In the genomic region with DNA sequence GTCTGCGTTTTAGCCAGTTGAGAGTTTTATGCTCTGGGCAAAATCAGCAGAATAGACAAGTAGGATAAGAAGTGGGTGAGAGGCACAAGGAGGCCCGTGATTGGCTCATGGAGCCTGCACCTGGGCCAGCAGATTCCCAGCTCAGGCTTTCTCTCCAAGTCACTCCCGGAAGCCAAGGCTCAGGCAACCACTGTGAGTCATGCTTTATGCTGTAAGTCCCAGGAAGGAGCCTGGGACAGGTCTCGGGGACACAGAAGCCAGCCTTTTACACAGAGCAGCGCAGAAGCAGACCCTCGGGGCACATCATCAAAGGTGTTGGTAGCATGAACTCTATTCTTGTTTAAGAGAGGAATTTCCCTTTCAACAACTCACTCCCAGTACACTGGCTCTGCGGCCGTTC, we compare ENCODE assay signal across 14 mouse cellular contexts.
A peak's percentile ranks its signal among the peaks of the same experiment; 100 is the strongest.
DNase-seq lines count a peak whose midpoint lies in the region; ATAC-seq and TF ChIP-seq lines count a peak whose summit lies in the region.
"Had no signal": no experiment of that assay in that cellular context is flagged by ENCODE, and none has a peak within 500 bp of the region (broad histone marks: within the 10 kb centered on the region; RNA-seq: fewer than 3 reads in every experiment).

No protein-coding gene starts in this region.

- no peak overlapping the region for H3K4me2 ChIP-seq in liver, embryonic 12.5 days
- H3K4me2 ChIP-seq: hindbrain, embryonic 15.5 days; liver, embryonic 11.5 days had no signal

- no peaks in the 10 kb centered on the region for H3K9me3 ChIP-seq in liver, embryonic 12.5 days (replicated peaks)
- H3K9me3 ChIP-seq: hindbrain, embryonic 15.5 days had no signal

- no peak for TF ChIP-seq POLR2A in brain, embryonic 14.5 days (IDR thresholded peaks at IDR 0.05; ENCODE audit: borderline replicate concordance, extremely low read depth, insufficient read depth, insufficient read length, poor library complexity, severe bottlenecking)

- H3K36me3 ChIP-seq in liver, embryonic 12.5 days = peaks cover 84% of the 10 kb centered on the region
- H3K36me3 ChIP-seq: hindbrain, embryonic 15.5 days had no signal

- peaks cover 39% of the 10 kb centered on the region for H3K4me1 ChIP-seq in liver, embryonic 12.5 days

- no peak for TF ChIP-seq CTCF in brain, embryonic 14.5 days (IDR thresholded peaks at IDR 0.05; ENCODE audit: borderline replicate concordance, extremely low read depth, insufficient read depth, insufficient read length)

- H3K9ac ChIP-seq in liver, embryonic 12.5 days = 0 out of 2 replicates have a peak overlapping the region, but pooled peaks have one; percentile 20
- H3K9ac ChIP-seq: hindbrain, embryonic 15.5 days had no signal

- H3K4me3 ChIP-seq in liver, embryonic 12.5 days = no peak overlapping the region
- H3K4me3 ChIP-seq: hindbrain, embryonic 15.5 days had no signal

- H3K27me3 ChIP-seq in liver, embryonic 12.5 days (replicated peaks) = no peaks in the 10 kb centered on the region
- H3K27me3 ChIP-seq: CH12.LX; hindbrain, embryonic 15.5 days had no signal

- WGBS in liver, embryonic 12.5 days (ENCODE audit: insufficient replicate concordance) = 67% methylated on average over 8 of the region's 8 CpGs

- ATAC-seq in frontal cortex, adult (ENCODE audit: low TSS enrichment) = peak; percentile 82
- no peak for ATAC-seq in liver, embryonic 12.5 days

- no peak overlapping the region for H3K27ac ChIP-seq in liver, embryonic 12.5 days
- H3K27ac ChIP-seq: hindbrain, embryonic 15.5 days; kidney, postnatal 0 days; macrophage had no signal

- DNase-seq in frontal cortex, postnatal 25 days (ENCODE audit: low spot score in 2 of 2) = no peak
- DNase-seq in liver = no peak
- DNase-seq in brain, embryonic 14.5 days (ENCODE audit: low read depth) = peak; percentile 51
- peak; percentile 49 for DNase-seq in gastrocnemius, postnatal 25 days
- DNase-seq in urinary bladder, postnatal 36 days (ENCODE audit: low spot score in 2 of 2) = no peak
- DNase-seq: layer of hippocampus, postnatal 36 days; thymus, adult 18-20 months had no signal

Comparison
In these comparisons a context has a peak if more than half of its experiments do, and no peak if none do; other contexts are left out.
1. DNase-seq: peak in brain, embryonic 14.5 days (single experiment) and gastrocnemius, postnatal 25 days (single experiment); none in frontal cortex, postnatal 25 days (0 of 2), liver (single experiment) and urinary bladder, postnatal 36 days (0 of 2).